Mouse (Mus musculus): ENCODE results near the gene Nptn. TPM values are rescaled to one million over a fixed set of nuclear protein-coding genes. Genes with fewer than 3 reads are reported as not detected.
A peak's percentile ranks its signal among the peaks of the same experiment; 100 is the strongest.

The Nptn gene
- 465 and 530 TPM in 2 replicates for polyA plus RNA-seq (2012; rRNA removed)

- DNase-seq = peak; percentile 93
- H3K4me1 ChIP-seq (ENCODE audit: control insufficient read depth, insufficient read depth, low read length) = peaks cover 7% of the 10 kb centered on the region
- peak; percentile 89 for TF ChIP-seq POLR2A (IDR thresholded peaks at IDR 0.05; ENCODE audit: borderline replicate concordance, extremely low read depth, low read depth, low read length)
- TF ChIP-seq CTCF (IDR thresholded peaks at IDR 0.05; ENCODE audit: insufficient read depth, low read length) = no peak
- under 1% methylated on average over 45 of the region's 56 CpGs for WGBS
- peak within 1 kb of the TSS; percentile 65 for H3K4me3 ChIP-seq (replicated peaks; ENCODE audit: extremely low read depth, low read depth, low read length)
Measured at GRCm38 (mm10) chr9:58581958-58582540, at the start of gene Nptn. Gene Nptn (plus strand): TSS chr9:58582240.

GRCm38 (mm10) chr9:58533322-58533721 lies 48.7 kb upstream of the Nptn start:
- TF ChIP-seq POLR2A (IDR thresholded peaks at IDR 0.05; ENCODE audit: borderline replicate concordance, extremely low read depth, low read depth, low read length) = no peak
- no peak for TF ChIP-seq CTCF (IDR thresholded peaks at IDR 0.05; ENCODE audit: insufficient read depth, low read length)
- Histone ChIP-seq H3K4me3 (replicated peaks; ENCODE audit: extremely low read depth, low read depth, low read length) (no peak overlapping the region), H3K4me1 (ENCODE audit: control insufficient read depth, insufficient read depth, low read length) (no peaks in the 10 kb centered on the region)
- 89% methylated on average over 6 of the region's 6 CpGs for WGBS
- DNase-seq = no peak

GRCm38 (mm10) chr9:58534766-58535165 lies 47.3 kb upstream of the Nptn start:
- WGBS = 26% methylated on average over 1 of the region's 1 CpGs
- TF ChIP-seq CTCF (IDR thresholded peaks at IDR 0.05; ENCODE audit: insufficient read depth, low read length) (0 out of 2 replicates have a peak, but pooled peaks have one; percentile 5), POLR2A (IDR thresholded peaks at IDR 0.05; ENCODE audit: borderline replicate concordance, extremely low read depth, low read depth, low read length) (no peak)

GRCm38 (mm10) chr9:58535447-58536134 lies 46.4 kb upstream of the Nptn start:
- no peak for DNase-seq
- WGBS = 81% methylated on average over 20 of the region's 20 CpGs
- Histone ChIP-seq H3K4me1 (ENCODE audit: control insufficient read depth, insufficient read depth, low read length) (no peaks in the 10 kb centered on the region), H3K4me3 (replicated peaks; ENCODE audit: extremely low read depth, low read depth, low read length) (no peak overlapping the region)
- peak; percentile 65 for TF ChIP-seq CTCF (IDR thresholded peaks at IDR 0.05; ENCODE audit: insufficient read depth, low read length)
- no peak for TF ChIP-seq POLR2A (IDR thresholded peaks at IDR 0.05; ENCODE audit: borderline replicate concordance, extremely low read depth, low read depth, low read length)

More at GRCm38 (mm10) chr9:58534766-58535165, 47.3 kb upstream of the Nptn start:
- no peaks in the 10 kb centered on the region for H3K4me1 ChIP-seq (ENCODE audit: control insufficient read depth, insufficient read depth, low read length)
- DNase-seq = no peak
- no peak overlapping the region for H3K4me3 ChIP-seq (replicated peaks; ENCODE audit: extremely low read depth, low read depth, low read length)

- Histone ChIP-seq H3K4me3 (replicated peaks; ENCODE audit: extremely low read depth, low read depth, low read length) (no peak overlapping the region), H3K4me1 (ENCODE audit: control insufficient read depth, insufficient read depth, low read length) (peaks cover 9% of the 10 kb centered on the region)
- TF ChIP-seq POLR2A (IDR thresholded peaks at IDR 0.05; ENCODE audit: borderline replicate concordance, extremely low read depth, low read depth, low read length) = no peak
- no peak for TF ChIP-seq CTCF (IDR thresholded peaks at IDR 0.05; ENCODE audit: insufficient read depth, low read length)
- DNase-seq = no peak
- WGBS = 62% methylated on average over 3 of the region's 3 CpGs
Measured at GRCm38 (mm10) chr9:58537774-58538173, 44.3 kb upstream of the Nptn start.

- TF ChIP-seq CTCF (IDR thresholded peaks at IDR 0.05; ENCODE audit: insufficient read depth, low read length) (peak; percentile 53), POLR2A (IDR thresholded peaks at IDR 0.05; ENCODE audit: borderline replicate concordance, extremely low read depth, low read depth, low read length) (no peak)
- DNase-seq = peak; percentile 43
- Histone ChIP-seq H3K4me1 (ENCODE audit: control insufficient read depth, insufficient read depth, low read length) (peaks cover 9% of the 10 kb centered on the region), H3K4me3 (replicated peaks; ENCODE audit: extremely low read depth, low read depth, low read length) (no peak overlapping the region)
- 51% methylated on average over 5 of the region's 5 CpGs for WGBS
Measured at GRCm38 (mm10) chr9:58539886-58540285, 42.2 kb upstream of the Nptn start.

GRCm38 (mm10) chr9:58541895-58542338 lies 40.1 kb upstream of the Nptn start:
- peak; percentile 57 for DNase-seq
- Histone ChIP-seq H3K4me1 (ENCODE audit: control insufficient read depth, insufficient read depth, low read length) (peaks cover 9% of the 10 kb centered on the region), H3K4me3 (replicated peaks; ENCODE audit: extremely low read depth, low read depth, low read length) (no peak overlapping the region)
- TF ChIP-seq CTCF (IDR thresholded peaks at IDR 0.05; ENCODE audit: insufficient read depth, low read length) (no peak), POLR2A (IDR thresholded peaks at IDR 0.05; ENCODE audit: borderline replicate concordance, extremely low read depth, low read depth, low read length) (no peak)
- WGBS = 9% methylated on average over 6 of the region's 6 CpGs

- TF ChIP-seq CTCF (IDR thresholded peaks at IDR 0.05; ENCODE audit: insufficient read depth, low read length) = no peak
- no peak for TF ChIP-seq POLR2A (IDR thresholded peaks at IDR 0.05; ENCODE audit: borderline replicate concordance, extremely low read depth, low read depth, low read length)
- 52% methylated on average over 4 of the region's 4 CpGs for WGBS
- DNase-seq = no peak
- H3K4me1 ChIP-seq (ENCODE audit: control insufficient read depth, insufficient read depth, low read length) = peaks cover 9% of the 10 kb centered on the region
- peak overlapping the region; percentile 45 for H3K4me3 ChIP-seq (replicated peaks; ENCODE audit: extremely low read depth, low read depth, low read length)
Measured at GRCm38 (mm10) chr9:58544879-58545324, 37.1 kb upstream of the Nptn start.

- H3K4me1 ChIP-seq (ENCODE audit: control insufficient read depth, insufficient read depth, low read length) = peaks cover 9% of the 10 kb centered on the region
- TF ChIP-seq CTCF (IDR thresholded peaks at IDR 0.05; ENCODE audit: insufficient read depth, low read length) = no peak
- TF ChIP-seq POLR2A (IDR thresholded peaks at IDR 0.05; ENCODE audit: borderline replicate concordance, extremely low read depth, low read depth, low read length) = no peak
- DNase-seq = no peak
- no peak overlapping the region for H3K4me3 ChIP-seq (replicated peaks; ENCODE audit: extremely low read depth, low read depth, low read length)
- 68% methylated on average over 6 of the region's 6 CpGs for WGBS
Measured at GRCm38 (mm10) chr9:58545428-58545827, 36.6 kb upstream of the Nptn start.
